Mouse (Mus musculus) ES-Bruce4 (cell line): ENCODE results near the gene Abca12. TPM values are rescaled to one million over a fixed set of nuclear protein-coding genes. Genes with fewer than 3 reads are reported as not detected.

Experiments
- H3K27ac ChIP-seq: 2 replicates; pipeline ENCODE4 v1.5.1; 2012; ENCODE audit warnings: low read length, inconsistent platforms; ENCODE audit not compliant: insufficient read depth
- H3K27me3 ChIP-seq: 2 replicates; pipeline ENCODE4 v1.6.1; 2012; ENCODE audit warnings: mild to moderate bottlenecking, low read length, inconsistent platforms; ENCODE audit not compliant: control insufficient read depth, poor library complexity, insufficient read depth, severe bottlenecking
- H3K36me3 ChIP-seq: 2 replicates; pipeline ENCODE4 v1.6.1; 2012; ENCODE audit warnings: inconsistent platforms, mild to moderate bottlenecking, low read length, moderate library complexity; ENCODE audit not compliant: control insufficient read depth, poor library complexity, insufficient read depth, severe bottlenecking
- H3K4me1 ChIP-seq: one replicate; pipeline ENCODE4 v1.8.1; 2011; ENCODE audit warnings: low read length; ENCODE audit not compliant: control insufficient read depth, insufficient read depth
- H3K4me3 ChIP-seq: 2 replicates; pipeline ENCODE4 v1.5.1; 2011; ENCODE audit warnings: low read depth, mild to moderate bottlenecking, low read length
- H3K9ac ChIP-seq: 2 replicates; pipeline ENCODE4 v1.6.1; 2012; ENCODE audit warnings: low read depth, mild to moderate bottlenecking, inconsistent platforms; ENCODE audit not compliant: poor library complexity, severe bottlenecking
- H3K9me3 ChIP-seq: replicated peaks from 2 replicates; pipeline ENCODE4 v1.6.1; 2012; ENCODE audit warnings: mild to moderate bottlenecking, low read length, inconsistent platforms; ENCODE audit not compliant: control insufficient read depth, poor library complexity, insufficient read depth, severe bottlenecking
- CTCF ChIP-seq: IDR thresholded peaks from one replicate; pipeline ENCODE4 v1.8.1; 2011; ENCODE audit warnings: low read depth, low read length
- EP300 ChIP-seq: IDR thresholded peaks from 2 replicates; pipeline ENCODE4 v1.6.1; 2011; ENCODE audit warnings: low read depth, low read length; ENCODE audit not compliant: insufficient read depth
- POLR2A ChIP-seq: IDR thresholded peaks from one replicate; pipeline ENCODE4 v1.8.1; 2011; ENCODE audit warnings: low read length; ENCODE audit not compliant: insufficient read depth
- polyA plus RNA-seq: library from polyadenylated mRNA; stranded (reverse); fragments of >200 nt; gene quantifications from 2 replicates; pipeline ENCODE4 v1.2.4, GENCODE M21; 2011; ENCODE audit warnings: low read depth; ENCODE audit not compliant: missing spikeins, insufficient read depth, insufficient read length

The Abca12 gene
- 0.24 and 0.41 TPM in 2 replicates for polyA plus RNA-seq

DNA sequence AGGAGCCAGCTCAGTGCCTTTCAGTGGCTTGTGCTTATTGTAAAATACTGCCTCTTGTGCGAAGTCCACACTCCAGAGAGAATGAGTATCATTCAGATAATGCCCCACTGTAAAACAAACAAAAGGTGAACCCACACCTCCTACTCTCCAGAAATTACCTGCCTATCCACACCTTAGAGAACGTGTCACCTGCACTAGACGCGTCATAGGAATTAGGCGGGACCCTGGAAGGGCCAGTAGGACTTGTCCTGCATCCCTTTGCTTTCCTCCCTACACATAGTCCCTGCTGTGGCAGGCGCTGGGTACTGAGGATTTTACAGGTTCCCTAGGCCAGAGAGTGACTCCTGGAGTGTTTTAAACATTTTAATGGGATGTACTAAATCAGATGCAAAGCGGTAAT lies at the start of gene Abca12:
Gene Abca12, minus strand, starts transcription at position 101 of the 400 bp plus-strand sequence.
- H3K9me3 ChIP-seq = peaks cover 6% of the 10 kb centered on the region; the same call in 1 of the 2 replicates
- TF ChIP-seq POLR2A = no peak
- no peak for TF ChIP-seq CTCF
- no peak for TF ChIP-seq EP300
- H3K4me1 ChIP-seq = no peaks in the 10 kb centered on the region
- H3K27ac ChIP-seq = no peak within 1 kb of the TSS
- no peak within 1 kb of the TSS for H3K9ac ChIP-seq
- H3K27me3 ChIP-seq = no peaks in the 10 kb centered on the region
- no peaks in the 10 kb centered on the region for H3K36me3 ChIP-seq
- H3K4me3 ChIP-seq = no peak within 1 kb of the TSS

DNA sequence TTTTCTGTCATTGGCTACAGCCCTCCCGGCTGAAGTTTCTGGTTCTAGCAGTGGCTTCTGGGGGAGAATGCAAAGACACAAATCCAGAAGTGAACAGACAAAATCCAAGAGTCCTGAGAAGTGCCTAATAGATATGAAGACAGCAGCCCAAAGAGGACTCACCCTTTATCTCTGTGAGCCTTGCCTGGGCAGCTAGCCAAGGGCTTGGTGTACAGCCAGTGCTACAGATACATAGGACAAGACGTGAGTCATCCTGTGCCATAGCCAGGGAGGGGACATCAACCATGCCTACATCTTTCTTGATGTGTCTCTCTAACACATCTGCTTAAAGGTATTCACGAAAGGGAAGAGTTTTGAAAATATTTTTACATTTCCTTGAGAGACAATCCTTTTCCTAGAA lies 43.3 kb upstream of the Abca12 start:
- no peak overlapping the region for H3K27ac ChIP-seq
- no peaks in the 10 kb centered on the region for H3K36me3 ChIP-seq
- H3K4me1 ChIP-seq = no peaks in the 10 kb centered on the region
- TF ChIP-seq EP300 (no peak), POLR2A (no peak), CTCF (no peak)
- H3K9me3 ChIP-seq = no peaks in the 10 kb centered on the region
- no peak overlapping the region for H3K4me3 ChIP-seq
- H3K9ac ChIP-seq = no peak overlapping the region
- H3K27me3 ChIP-seq = no peaks in the 10 kb centered on the region

GRCm38 (mm10) chr1:71447424-71447823 lies 32.7 kb upstream of the Abca12 start:
- Histone ChIP-seq H3K9me3 (no peaks in the 10 kb centered on the region), H3K27ac (no peak overlapping the region), H3K27me3 (no peaks in the 10 kb centered on the region), H3K36me3 (no peaks in the 10 kb centered on the region), H3K4me1 (no peaks in the 10 kb centered on the region), H3K4me3 (no peak overlapping the region), H3K9ac (no peak overlapping the region)
- no peak for TF ChIP-seq POLR2A

DNA sequence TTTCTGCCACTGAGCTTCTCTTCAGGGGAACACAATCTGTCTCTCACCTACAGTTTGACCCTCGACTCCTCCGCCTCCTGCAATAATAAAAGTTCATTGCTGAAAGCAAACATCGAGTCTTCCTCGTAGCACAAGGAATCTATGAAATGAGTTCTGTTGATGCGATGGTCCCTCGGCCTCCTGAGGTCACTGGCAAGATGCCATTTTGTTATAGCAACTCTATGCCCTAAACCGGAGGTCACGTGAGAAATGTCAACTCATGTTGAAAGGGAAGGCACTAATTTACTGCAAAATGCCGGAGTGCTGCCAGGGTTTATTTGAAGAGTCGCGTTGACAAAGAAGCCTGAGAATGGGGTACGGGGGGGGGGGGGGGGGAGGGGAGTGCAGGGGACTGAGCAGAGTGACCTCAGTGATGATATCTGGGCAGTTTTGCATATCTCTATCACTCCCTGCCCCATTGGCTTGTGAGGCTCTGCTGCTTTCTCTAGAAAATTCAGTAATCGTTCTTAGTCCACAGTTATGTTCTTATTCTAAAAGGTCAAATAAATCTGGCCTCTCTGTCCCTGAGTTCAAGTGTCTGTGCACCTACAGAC lies 7.1 kb upstream of the Abca12 start:
- Histone ChIP-seq H3K4me3 (no peak overlapping the region), H3K36me3 (no peaks in the 10 kb centered on the region), H3K9me3 (no peaks in the 10 kb centered on the region), H3K27ac (no peak overlapping the region), H3K4me1 (no peaks in the 10 kb centered on the region), H3K9ac (no peak overlapping the region), H3K27me3 (no peaks in the 10 kb centered on the region)
- no peak for TF ChIP-seq POLR2A
- no peak for TF ChIP-seq CTCF
- TF ChIP-seq EP300 = no peak

- Histone ChIP-seq H3K27ac (no peak overlapping the region), H3K36me3 (no peaks in the 10 kb centered on the region), H3K4me1 (no peaks in the 10 kb centered on the region), H3K9me3 (peaks cover 6% of the 10 kb centered on the region; the same call in 1 of the 2 replicates), H3K4me3 (no peak overlapping the region), H3K27me3 (no peaks in the 10 kb centered on the region), H3K9ac (no peak overlapping the region)
- TF ChIP-seq POLR2A = no peak
- TF ChIP-seq EP300 = no peak
- TF ChIP-seq CTCF = no peak
Observed at GRCm38 (mm10) chr1:71418467-71418866, 3.8 kb upstream of the Abca12 start.

DNA sequence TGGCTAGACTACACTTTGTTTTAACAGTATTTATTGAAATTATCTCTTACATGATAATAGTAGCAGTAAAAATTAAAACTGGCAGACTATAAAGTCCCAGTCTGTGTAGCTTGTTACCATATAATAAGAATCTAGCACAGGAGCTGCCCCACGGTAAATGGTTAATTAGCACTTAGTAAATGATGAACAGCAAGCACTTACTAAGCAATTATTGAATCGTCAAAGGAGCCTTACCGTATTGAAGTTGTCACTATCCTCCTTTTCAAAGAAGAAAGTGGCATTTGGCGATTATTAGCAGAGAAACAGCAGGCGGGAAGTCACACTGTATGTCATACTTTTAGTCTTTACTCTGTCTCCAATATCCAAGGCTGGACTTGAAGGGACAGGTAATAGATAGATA lies 3.2 kb upstream of the Abca12 start:
- TF ChIP-seq CTCF (no peak), EP300 (no peak), POLR2A (no peak)
- Histone ChIP-seq H3K27me3 (no peaks in the 10 kb centered on the region), H3K9me3 (peaks cover 6% of the 10 kb centered on the region; the same call in 1 of the 2 replicates), H3K4me3 (no peak overlapping the region), H3K4me1 (no peaks in the 10 kb centered on the region), H3K9ac (no peak overlapping the region), H3K36me3 (no peaks in the 10 kb centered on the region), H3K27ac (no peak overlapping the region)
